Comparison of ENCODE assay signal across 8 mouse cellular contexts in the genomic region with DNA sequence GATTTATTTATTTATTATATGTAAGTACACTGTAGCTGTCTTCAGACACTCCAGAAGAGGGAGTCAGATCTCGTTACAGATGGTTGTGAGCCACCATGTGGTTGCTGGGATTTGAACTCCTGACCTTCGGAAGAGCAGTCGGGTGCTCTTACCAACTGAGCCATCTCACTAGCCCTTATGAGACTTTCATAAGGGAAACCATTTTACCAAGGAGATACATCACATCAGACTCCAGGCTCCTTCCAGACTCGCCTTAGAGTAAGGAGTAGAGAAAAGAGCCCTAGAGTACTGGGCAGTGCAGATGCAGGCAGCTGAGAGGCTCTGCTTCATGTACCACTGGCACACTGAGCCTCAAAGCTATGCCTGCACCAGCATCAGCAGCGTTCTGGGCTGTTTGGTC. TPM values are rescaled to one million over a fixed set of nuclear protein-coding genes. Genes with fewer than 3 reads are reported as not detected.
"Had no signal": no experiment of that assay in that cellular context is flagged by ENCODE, and none has a peak within 500 bp of the region (broad histone marks: within the 10 kb centered on the region; RNA-seq: fewer than 3 reads in every experiment).

No protein-coding gene starts in this region.

RNA-seq across cellular contexts. Expression of a gene that starts 10.0 kb away (rescaled TPM):
- total RNA-seq: layer of hippocampus, adult 18-20 months; layer of hippocampus, postnatal 14 days; left cerebral cortex, adult 8-10 months; left cerebral cortex, postnatal 14 days; left cerebral cortex, postnatal 4 days; megakaryocyte, adult 5-6 weeks had no signal
- polyA plus RNA-seq: macrophage; midbrain, embryonic 15.5 days had no signal
